Mouse (Mus musculus) MEL (cell line): ENCODE data around the gene Stum. TPM values are rescaled to one million over a fixed set of nuclear protein-coding genes. Genes with fewer than 3 reads are reported as not detected.

ENCODE experiments used
- DNase-seq: peaks from one replicate; pipeline ENCODE4 v3.0.0; 2011; ENCODE audit warnings: low read depth, low spot score
- H3K27ac ChIP-seq: 2 replicates; pipeline ENCODE4 v1.5.1; 2012; ENCODE audit warnings: low read depth, mild to moderate bottlenecking, control low read depth, low read length, moderate library complexity; ENCODE audit not compliant: control insufficient read depth
- H3K27me3 ChIP-seq, 2 experiments: fragments of 150-350 bp in 1 of 2; sonication (generic) in 1 of 2; 2 replicates each; pipeline ENCODE4 v1.6.1; 2012; ENCODE audit warnings: low read length in 2 of 2, mild to moderate bottlenecking in 2 of 2, improper control_type of control experiment in 1 of 2, moderate library complexity in 1 of 2; ENCODE audit not compliant: insufficient read depth in 2 of 2, control insufficient read depth in 1 of 2
- H3K36me3 ChIP-seq, 2 experiments: 2 replicates each; pipeline ENCODE4 v1.6.1; 2012 to 2014; ENCODE audit warnings: low read length in 2 of 2, improper control_type of control experiment in 1 of 2, inconsistent platforms in 1 of 2, mild to moderate bottlenecking in 1 of 2; ENCODE audit not compliant: insufficient read depth in 2 of 2, control insufficient read depth in 1 of 2
- H3K4me1 ChIP-seq, 2 experiments: fragments of 150-350 bp in 1 of 2; sonication (generic) in 1 of 2; 2 replicates each; pipeline ENCODE4 v1.6.1; 2012; ENCODE audit warnings: low read length in 2 of 2, improper control_type of control experiment in 1 of 2, mild to moderate bottlenecking in 1 of 2; ENCODE audit not compliant: insufficient read depth in 2 of 2, control insufficient read depth in 1 of 2
- H3K4me3 ChIP-seq, 2 experiments: fragments of 150-350 bp in 1 of 2; sonication (generic) in 1 of 2; 2 replicates each; pipeline ENCODE4 v1.5.1; 2012; ENCODE audit warnings: low read depth in 2 of 2, low read length in 2 of 2, mild to moderate bottlenecking in 2 of 2, moderate library complexity in 2 of 2, control low read depth in 1 of 2, improper control_type of control experiment in 1 of 2; ENCODE audit not compliant: control insufficient read depth in 1 of 2, insufficient read depth in 1 of 2
- H3K79me2 ChIP-seq: 2 replicates; pipeline ENCODE4 v1.6.1; 2012; ENCODE audit warnings: mild to moderate bottlenecking, low read length, moderate library complexity; ENCODE audit not compliant: control insufficient read depth, poor library complexity, insufficient read depth
- H3K9ac ChIP-seq: 2 replicates; pipeline ENCODE4 v1.6.1; 2012; ENCODE audit warnings: low read depth, mild to moderate bottlenecking, control low read depth, low read length, moderate library complexity; ENCODE audit not compliant: control insufficient read depth, poor library complexity, severe bottlenecking
- H3K9me3 ChIP-seq: fragments of 150-350 bp; sonication (generic); replicated peaks from 2 replicates; pipeline ENCODE4 v1.6.1; 2012; ENCODE audit warnings: mild to moderate bottlenecking, low read length, improper control_type of control experiment, moderate library complexity; ENCODE audit not compliant: insufficient read depth
- BHLHE40 ChIP-seq: IDR thresholded peaks from 2 replicates; pipeline ENCODE4 v1.6.1; 2012; ENCODE audit warnings: low read depth, mild to moderate bottlenecking, inconsistent platforms, low read length, improper control_type of control experiment, borderline replicate concordance
- CTCF ChIP-seq, 3 experiments: IDR thresholded peaks in 2 of 3; conservative IDR thresholded peaks in 1 of 3; 2 replicates each; pipeline ENCODE4 v1.5.1; 2011 to 2012; ENCODE audit warnings: low read length in 3 of 3, low read depth in 2 of 3, mild to moderate bottlenecking in 2 of 3, improper control_type of control experiment in 1 of 3, inconsistent platforms in 1 of 3, mixed read lengths in 1 of 3, moderate library complexity in 1 of 3; ENCODE audit not compliant: control insufficient read depth in 1 of 3, insufficient read depth in 1 of 3, poor library complexity in 1 of 3, severe bottlenecking in 1 of 3
- E2F4 ChIP-seq: IDR thresholded peaks from 2 replicates; pipeline ENCODE4 v1.6.1; 2011; ENCODE audit warnings: low read depth, low read length, improper control_type of control experiment, borderline replicate concordance
- EP300 ChIP-seq, 2 experiments: IDR thresholded peaks; 2 replicates each; pipeline ENCODE4 v1.6.1; 2011; ENCODE audit warnings: improper control_type of control experiment in 2 of 2, low read length in 2 of 2, low read depth in 1 of 2, mild to moderate bottlenecking in 1 of 2
- ETS1 ChIP-seq: IDR thresholded peaks from 2 replicates; pipeline ENCODE4 v1.6.1; 2012; ENCODE audit warnings: low read depth, mild to moderate bottlenecking, inconsistent platforms, low read length, improper control_type of control experiment, moderate library complexity
- GABPA ChIP-seq: IDR thresholded peaks from 2 replicates; pipeline ENCODE4 v1.6.1; 2012; ENCODE audit warnings: low read depth, mild to moderate bottlenecking, inconsistent platforms, low read length, improper control_type of control experiment, moderate library complexity
- HCFC1 ChIP-seq: IDR thresholded peaks from 2 replicates; pipeline ENCODE4 v1.6.1; 2012; ENCODE audit warnings: low read depth, mild to moderate bottlenecking, inconsistent platforms, low read length, improper control_type of control experiment, moderate library complexity
- JUND ChIP-seq: IDR thresholded peaks from 2 replicates; pipeline ENCODE4 v1.6.1; 2011; ENCODE audit warnings: low read depth, mild to moderate bottlenecking, improper control_type of control experiment, low read length
- KAT2A ChIP-seq: conservative IDR thresholded peaks from 2 replicates; pipeline ENCODE4 v1.6.1; 2012; ENCODE audit warnings: low read depth, low read length, improper control_type of control experiment, inconsistent platforms
- MAFK ChIP-seq: IDR thresholded peaks from 2 replicates; pipeline ENCODE4 v1.6.1; 2011; ENCODE audit warnings: low read depth, mild to moderate bottlenecking, low read length, improper control_type of control experiment, borderline replicate concordance
- MAZ ChIP-seq: IDR thresholded peaks from 2 replicates; pipeline ENCODE4 v1.6.1; 2012; ENCODE audit warnings: low read depth, mild to moderate bottlenecking, inconsistent platforms, low read length, improper control_type of control experiment
- MEF2A ChIP-seq: IDR thresholded peaks from 2 replicates; pipeline ENCODE4 v1.6.1; 2014; ENCODE audit warnings: low read depth, mild to moderate bottlenecking, inconsistent platforms, low read length, improper control_type of control experiment; ENCODE audit not compliant: poor library complexity, insufficient replicate concordance, severe bottlenecking; ENCODE audit errors: extremely low read depth
- MXI1 ChIP-seq: IDR thresholded peaks from 2 replicates; pipeline ENCODE4 v1.6.1; 2011; ENCODE audit warnings: mild to moderate bottlenecking, low read depth, low read length, improper control_type of control experiment
- MYB ChIP-seq: IDR thresholded peaks from 2 replicates; pipeline ENCODE4 v1.6.1; 2011; ENCODE audit warnings: mild to moderate bottlenecking, low read depth, low read length, improper control_type of control experiment
- MYC ChIP-seq: IDR thresholded peaks from 2 replicates; pipeline ENCODE4 v1.6.1; 2011; ENCODE audit warnings: low read depth, mild to moderate bottlenecking, low read length, improper control_type of control experiment, moderate library complexity
- NELFE ChIP-seq: IDR thresholded peaks from 2 replicates; pipeline ENCODE4 v1.6.1; 2011; ENCODE audit warnings: low read depth, low read length, improper control_type of control experiment
- NRF1 ChIP-seq: IDR thresholded peaks from 2 replicates; pipeline ENCODE4 v1.6.1; 2014; ENCODE audit warnings: low read depth, mild to moderate bottlenecking, inconsistent platforms, low read length, improper control_type of control experiment, moderate library complexity; ENCODE audit not compliant: poor library complexity, insufficient read depth, severe bottlenecking
- RAD21 ChIP-seq: IDR thresholded peaks from 2 replicates; pipeline ENCODE4 v1.6.1; 2011; ENCODE audit warnings: mild to moderate bottlenecking, low read depth, low read length, improper control_type of control experiment
- TBP ChIP-seq: IDR thresholded peaks from 2 replicates; pipeline ENCODE4 v1.8.0; 2011; ENCODE audit warnings: low read depth, low read length, improper control_type of control experiment
- TCF12 ChIP-seq: IDR thresholded peaks from 2 replicates; pipeline ENCODE4 v1.6.1; 2014; ENCODE audit warnings: low read depth, mild to moderate bottlenecking, inconsistent platforms, low read length, improper control_type of control experiment, moderate library complexity
- UBTF ChIP-seq: IDR thresholded peaks from 2 replicates; pipeline ENCODE4 v1.6.1; 2012; ENCODE audit warnings: low read depth, mild to moderate bottlenecking, inconsistent platforms, low read length, improper control_type of control experiment, moderate library complexity, borderline replicate concordance; ENCODE audit not compliant: insufficient read depth
- USF1 ChIP-seq: IDR thresholded peaks from 2 replicates; pipeline ENCODE4 v1.6.1; 2014; ENCODE audit warnings: low read depth, mild to moderate bottlenecking, inconsistent platforms, low read length, improper control_type of control experiment, moderate library complexity
- ZC3H11A ChIP-seq: IDR thresholded peaks from 2 replicates; pipeline ENCODE4 v1.6.1; 2012; ENCODE audit warnings: low read depth, mild to moderate bottlenecking, inconsistent platforms, low read length, improper control_type of control experiment
- ZKSCAN1 ChIP-seq: IDR thresholded peaks from 2 replicates; pipeline ENCODE4 v1.6.1; 2012; ENCODE audit warnings: low read depth, mild to moderate bottlenecking, inconsistent platforms, low read length, improper control_type of control experiment, moderate library complexity
- ZMIZ1 ChIP-seq: IDR thresholded peaks from 2 replicates; pipeline ENCODE4 v1.6.1; 2012; ENCODE audit warnings: low read depth, mild to moderate bottlenecking, inconsistent platforms, low read length, improper control_type of control experiment, moderate library complexity
- polyA plus RNA-seq, 2 experiments: library from polyadenylated mRNA; stranded (reverse) in 1 of 2; unstranded in 1 of 2; fragments of >175 nt in 1 of 2; fragments of >200 nt in 1 of 2; gene quantifications; 2 replicates each; pipeline versions ENCODE4 v1.2.1 to v1.2.4; 2012; ENCODE audit warnings: low replicate concordance in 2 of 2, low read depth in 1 of 2; ENCODE audit not compliant: insufficient read length in 2 of 2, insufficient read depth in 1 of 2, missing spikeins in 1 of 2
- total RNA-seq: library from RNA; depleted of rRNA; stranded (reverse); fragments of 300-350 nt; gene quantifications from 2 replicates; pipeline ENCODE4 v1.2.3, GENCODE M21; 2012

Gene Stum
- total and polyA plus RNA-seq, 3 experiments: not detected

- no peaks in the 10 kb centered on the region for H3K79me2 ChIP-seq
- no peak overlapping the region for H3K4me3 ChIP-seq
- H3K27ac ChIP-seq: no peak overlapping the region
- DNase-seq: no peak
- H3K36me3 ChIP-seq: no peaks in the 10 kb centered on the region
- H3K27me3 ChIP-seq: peaks cover 3 to 9% of the 10 kb centered on the region in 2 experiments
- no peak overlapping the region for H3K9ac ChIP-seq
- no peaks in the 10 kb centered on the region for H3K4me1 ChIP-seq
- H3K9me3 ChIP-seq: no peaks in the 10 kb centered on the region
- TF ChIP-seq ETS1 (no peak), MYC (no peak), NRF1 (no peak), RAD21 (no peak), USF1 (no peak), MAFK (no peak), MAZ (no peak), ZMIZ1 (no peak), ZC3H11A (no peak), UBTF (no peak), JUND (no peak), MEF2A (no peak), ZKSCAN1 (no peak), HCFC1 (no peak), EP300 (IDR thresholded peaks at IDR 0.05; ENCODE audit: low read depth in 1 of 2, low read length in 2 of 2) (no peak), MYB (no peak), TBP (no peak), E2F4 (no peak), BHLHE40 (no peak), GABPA (no peak)
These were observed 16.9 kb upstream of the Stum start for GRCm38 (mm10) chr1:180500218-180500617.

GRCm38 (mm10) chr1:180499766-180500165 is 16.5 kb upstream of the Stum start:
- no peaks in the 10 kb centered on the region for H3K4me1 ChIP-seq
- H3K36me3 ChIP-seq: no peaks in the 10 kb centered on the region
- peaks cover 3 to 9% of the 10 kb centered on the region in 2 experiments for H3K27me3 ChIP-seq
- TF ChIP-seq TBP: no peak
- TF ChIP-seq CTCF (IDR thresholded peaks at IDR 0.05 in 2 of 3, conservative IDR thresholded peaks at IDR 0.05 in 1 of 3; ENCODE audit: control insufficient read depth in 1 of 3, insufficient read depth in 1 of 3, low read depth in 2 of 3, low read length in 3 of 3, poor library complexity in 1 of 3, severe bottlenecking in 1 of 3): no peak
- no peak for TF ChIP-seq KAT2A
- TF ChIP-seq TCF12: no peak
- TF ChIP-seq MXI1: no peak
- no peak for TF ChIP-seq ZKSCAN1
- TF ChIP-seq MEF2A: no peak
- TF ChIP-seq EP300 (IDR thresholded peaks at IDR 0.05; ENCODE audit: low read depth in 1 of 2, low read length in 2 of 2): no peak
- TF ChIP-seq NELFE: no peak
- no peak for TF ChIP-seq UBTF
- TF ChIP-seq E2F4: no peak
- no peak for DNase-seq
- no peaks in the 10 kb centered on the region for H3K9me3 ChIP-seq
- H3K79me2 ChIP-seq: no peaks in the 10 kb centered on the region
- H3K9ac ChIP-seq: no peak overlapping the region
- no peak overlapping the region for H3K4me3 ChIP-seq
- H3K27ac ChIP-seq: no peak overlapping the region
